Mouse (Mus musculus) bone marrow macrophage, adult 2 months (primary cell): ENCODE data around the gene Vps8.

Experiments
- CTCF ChIP-seq: IDR thresholded peaks from 2 replicates; pipeline ENCODE4 v1.5.1; 2012; ENCODE audit warnings: low read depth, mild to moderate bottlenecking, low read length, moderate library complexity
- POLR2A ChIP-seq: IDR thresholded peaks from 2 replicates; pipeline ENCODE4 v1.6.1; 2012; ENCODE audit warnings: mild to moderate bottlenecking, low read depth, low read length, borderline replicate concordance

DNA sequence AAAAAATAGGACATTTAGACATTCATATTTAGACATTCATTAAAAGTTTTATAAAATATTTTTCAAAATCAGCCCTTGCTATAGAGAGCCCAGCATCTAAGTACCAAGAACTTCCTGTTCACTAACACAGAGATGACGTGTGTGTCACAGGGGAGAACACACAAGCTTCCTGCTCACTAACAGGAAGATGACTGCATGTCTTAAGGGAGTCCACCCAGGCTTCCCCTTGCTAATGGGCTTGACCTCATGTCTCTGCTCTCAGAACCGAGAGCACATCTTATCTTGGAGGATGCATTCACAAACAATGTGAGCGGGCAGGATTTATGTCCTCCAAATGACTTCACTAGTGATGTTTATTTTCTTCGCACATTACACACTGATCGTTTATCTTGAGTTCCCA lies 167.9 kb downstream of the Vps8 start:
- TF ChIP-seq CTCF (no peak), POLR2A (no peak)
